In genomic region chr5:112859379-112860035, GRCm38 (mm10) we compare ENCODE assay signal across 9 mouse cellular contexts. TPM values are rescaled to one million over a fixed set of nuclear protein-coding genes. Genes with fewer than 3 reads are reported as not detected.
A peak's percentile ranks its signal among the peaks of the same experiment; 100 is the strongest.
DNase-seq lines count a peak whose midpoint lies in the region; ATAC-seq lines count a peak whose summit lies in the region.
"Had no signal": no experiment of that assay in that cellular context is flagged by ENCODE, and none has a peak within 500 bp of the region (broad histone marks: within the 10 kb centered on the region; RNA-seq: fewer than 3 reads in every experiment).

No protein-coding gene starts in this region.

- ATAC-seq in midbrain, embryonic 12.5 days (ENCODE audit: low FRiP score, low read depth): no peak
- ATAC-seq in liver, embryonic 11.5 days (replicated peaks; ENCODE audit: low FRiP score): no peak
- ATAC-seq: intestine, embryonic 16.5 days had no signal

- H3K36me3 ChIP-seq in midbrain, embryonic 12.5 days: no peaks in the 10 kb centered on the region
- no peaks in the 10 kb centered on the region for H3K36me3 ChIP-seq in liver, embryonic 11.5 days (ENCODE audit: control insufficient read depth, insufficient read depth, low read length)

- H3K9ac ChIP-seq in midbrain, embryonic 12.5 days (replicated peaks): no peak overlapping the region
- no peak overlapping the region for H3K9ac ChIP-seq in liver, embryonic 11.5 days (ENCODE audit: low read depth, low read length)

- H3K4me1 ChIP-seq in midbrain, embryonic 12.5 days: peaks cover 4% of the 10 kb centered on the region; the same call in 1 of the 2 replicates
- no peaks in the 10 kb centered on the region for H3K4me1 ChIP-seq in liver, embryonic 11.5 days (replicated peaks; ENCODE audit: control insufficient read depth, insufficient read depth, low read length)

- H3K4me2 ChIP-seq in midbrain, embryonic 12.5 days (replicated peaks): no peak overlapping the region
- H3K4me2 ChIP-seq in liver, embryonic 11.5 days: no peak overlapping the region

- no peaks in the 10 kb centered on the region for H3K9me3 ChIP-seq in midbrain, embryonic 12.5 days
- no peaks in the 10 kb centered on the region for H3K9me3 ChIP-seq in liver, embryonic 11.5 days (ENCODE audit: control insufficient read depth, low read length)

- H3K27me3 ChIP-seq in midbrain, embryonic 12.5 days: peaks cover 26% of the 10 kb centered on the region
- H3K27me3 ChIP-seq in liver, embryonic 11.5 days (replicated peaks; ENCODE audit: control insufficient read depth, insufficient read depth, low read length): no peaks in the 10 kb centered on the region

- H3K4me3 ChIP-seq in midbrain, embryonic 12.5 days: no peak overlapping the region
- H3K4me3 ChIP-seq in liver, embryonic 11.5 days (ENCODE audit: low read depth, low read length): no peak overlapping the region

- WGBS in midbrain, embryonic 12.5 days: 50% methylated on average over 12 of the region's 12 CpGs
- 64% methylated on average over 12 of the region's 12 CpGs for WGBS in liver, embryonic 11.5 days

- DNase-seq in layer of hippocampus, adult 18-20 months (ENCODE audit: low spot score in 2 of 2): peak; percentile 30 to 50
- DNase-seq in layer of hippocampus, adult 9-10 months (ENCODE audit: low spot score): no peak
- peak; percentile 35 for DNase-seq in adrenal gland, postnatal 25 days
- DNase-seq in kidney, adult 9 months: peak; percentile 28
- no peak for DNase-seq in testis, postnatal 14 days (ENCODE audit: low spot score)
- no peak for DNase-seq in liver, embryonic 11.5 days (ENCODE audit: low spot score)
- no peak for DNase-seq in spleen, postnatal 4 days (ENCODE audit: low spot score in 2 of 2)

- 0 out of 2 replicates have a peak overlapping the region, but pooled peaks have one; percentile 10 for H3K27ac ChIP-seq in midbrain, embryonic 12.5 days (replicated peaks)
- H3K27ac ChIP-seq in liver, embryonic 11.5 days (ENCODE audit: low read depth, low read length): no peak overlapping the region

RNA-seq across cellular contexts. Expression of gene Myo18b, which starts 36.7 kb away (rescaled TPM):
- total RNA-seq in layer of hippocampus, adult 18-20 months (2021): 1 to 10 TPM; 1.1 to 1.3 TPM
- 0.18 TPM in 1 of 2 replicates, not detected in the other for total RNA-seq in adrenal gland, postnatal 25 days (2021)
- 1.8 and 2.1 TPM in 2 replicates for polyA plus RNA-seq in midbrain, embryonic 12.5 days (2016; fragmentation: Nextera tagmentation; extraction: Ambion mirVana)
- polyA plus RNA-seq in liver, embryonic 11.5 days (2014; fragmentation: Nextera tagmentation; extraction: Ambion mirVana): 0.30 and 0.60 TPM in 2 replicates

Comparison
In these comparisons a context has a peak if more than half of its experiments do, and no peak if none do; other contexts are left out.
1. DNase-seq: peak in layer of hippocampus, adult 18-20 months (2 of 2), adrenal gland, postnatal 25 days (single experiment) and kidney, adult 9 months (single experiment); none in layer of hippocampus, adult 9-10 months (single experiment), testis, postnatal 14 days (single experiment), liver, embryonic 11.5 days (single experiment) and spleen, postnatal 4 days (0 of 2).